Mouse (Mus musculus) liver, embryonic 15.5 days (tissue): ENCODE data around the gene Shank1. TPM values are rescaled to one million over a fixed set of nuclear protein-coding genes. Genes with fewer than 3 reads are reported as not detected.

Experiments
- ATAC-seq: fragments of 200-750 bp; cut with Nextera tagmentation; 2 replicates; pipeline ENCODE4 v1.8.0; 2017; ENCODE audit warnings: moderate number of reproducible peaks, mild to moderate bottlenecking, moderate library complexity; ENCODE audit not compliant: insufficient read depth
- H3K27ac ChIP-seq: fragments of 300-500 bp; sonication (generic); replicated peaks from 2 replicates; pipeline ENCODE4 v1.5.1; 2015; ENCODE audit warnings: mild to moderate bottlenecking, inconsistent platforms
- H3K27me3 ChIP-seq: fragments of 300-500 bp; sonication (generic); 2 replicates; pipeline ENCODE4 v1.6.1; 2015; ENCODE audit warnings: mild to moderate bottlenecking, inconsistent platforms
- H3K36me3 ChIP-seq: fragments of 300-500 bp; sonication (generic); replicated peaks from 2 replicates; pipeline ENCODE4 v1.6.1; 2015; ENCODE audit warnings: moderate library complexity, mild to moderate bottlenecking, inconsistent platforms
- H3K4me1 ChIP-seq: fragments of 300-500 bp; sonication (generic); replicated peaks from 2 replicates; pipeline ENCODE4 v1.6.1; 2015; ENCODE audit warnings: inconsistent platforms
- H3K4me2 ChIP-seq: fragments of 300-500 bp; sonication (generic); 2 replicates; pipeline ENCODE4 v1.6.1; 2015; ENCODE audit warnings: moderate library complexity, mild to moderate bottlenecking, inconsistent platforms
- H3K4me3 ChIP-seq: fragments of 300-500 bp; sonication (generic); replicated peaks from 2 replicates; pipeline ENCODE4 v1.5.1; 2015; ENCODE audit warnings: mild to moderate bottlenecking, inconsistent platforms
- H3K9ac ChIP-seq: fragments of 300-500 bp; sonication (generic); 2 replicates; pipeline ENCODE4 v1.6.1; 2015; ENCODE audit warnings: moderate library complexity, mild to moderate bottlenecking, inconsistent platforms
- H3K9me3 ChIP-seq: fragments of 300-500 bp; sonication (generic); replicated peaks from 2 replicates; pipeline ENCODE4 v1.6.1; 2016; ENCODE audit warnings: inconsistent platforms
- WGBS: fragments of 180-500 bp; shearing (Covaris S2); methylation state at CpG from one replicate; pipeline ENCODE4 v1.1.7; 2015; ENCODE audit warnings: mixed read lengths; ENCODE audit not compliant: insufficient replicate concordance; 5-methylcytosine and 5-hydroxymethylcytosine counted together
- polyA plus RNA-seq: library from polyadenylated mRNA; unstranded; fragments of >200 nt; fragmentation: Nextera tagmentation; extraction: Ambion mirVana; gene quantifications from 2 replicates; pipeline ENCODE4 v1.2.1, GENCODE M21; 2015

Shank1 gene
- polyA plus RNA-seq, 1 experiment from 2014 or later: 0.05 TPM

DNA sequence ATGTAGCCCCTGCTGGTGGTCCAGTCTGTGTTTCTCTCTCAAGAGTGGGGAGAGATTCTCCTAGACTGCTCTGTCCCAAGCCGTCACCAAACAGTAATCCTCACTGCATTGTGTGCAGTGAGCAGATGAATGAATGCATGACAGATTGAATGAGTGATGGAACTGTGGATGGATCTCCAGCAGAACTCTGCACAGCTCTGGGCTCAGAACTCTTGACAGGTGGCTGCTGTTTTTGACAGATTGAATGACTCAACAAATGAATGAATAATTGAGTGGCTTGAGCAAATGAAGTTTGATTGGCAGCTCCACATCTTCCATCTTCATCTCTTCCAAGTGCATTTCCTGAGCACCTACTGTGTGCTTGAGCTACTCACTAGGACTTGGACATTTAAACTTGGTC is 12.2 kb downstream of the Shank1 start:
- Histone ChIP-seq H3K4me3 (no peak overlapping the region), H3K4me2 (no peak overlapping the region), H3K9ac (no peak overlapping the region), H3K27ac (no peak overlapping the region), H3K36me3 (no peaks in the 10 kb centered on the region), H3K4me1 (no peaks in the 10 kb centered on the region), H3K27me3 (peaks cover 31% of the 10 kb centered on the region), H3K9me3 (no peaks in the 10 kb centered on the region)
- WGBS: 63% methylated on average over 1 of the region's 1 CpGs
- ATAC-seq: no peak

GRCm38 (mm10) chr7:44326614-44327013 is 16.6 kb downstream of the Shank1 start:
- Histone ChIP-seq H3K27me3 (peaks cover 44% of the 10 kb centered on the region), H3K36me3 (no peaks in the 10 kb centered on the region)

DNA sequence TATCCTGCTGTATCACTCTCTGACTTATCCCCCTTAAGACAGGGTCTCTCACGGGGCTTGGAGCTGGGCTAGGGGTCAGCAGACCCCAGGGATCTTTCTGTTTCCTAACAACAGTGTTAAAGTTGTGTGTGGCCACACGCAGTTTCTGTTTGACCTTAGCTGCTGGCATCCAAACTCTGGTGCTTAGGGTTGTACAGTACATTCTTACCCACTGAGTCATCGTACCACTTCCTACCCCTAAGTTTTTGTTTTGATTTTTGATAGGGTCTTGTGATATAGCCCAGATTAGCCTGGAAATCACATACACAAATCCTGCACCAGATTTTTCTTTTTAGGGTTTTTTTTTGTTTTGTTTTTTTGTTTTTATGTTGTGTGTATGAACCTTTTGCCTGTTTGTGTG is 22.3 kb downstream of the Shank1 start:
- no peak overlapping the region for H3K9ac ChIP-seq
- no peak overlapping the region for H3K27ac ChIP-seq
- peaks cover 64% of the 10 kb centered on the region for H3K27me3 ChIP-seq
- no peak overlapping the region for H3K4me2 ChIP-seq
- H3K36me3 ChIP-seq: no peaks in the 10 kb centered on the region
- no peak for ATAC-seq
- H3K4me3 ChIP-seq: no peak overlapping the region
- WGBS: 41% methylated on average over 3 of the region's 3 CpGs
- H3K9me3 ChIP-seq: no peaks in the 10 kb centered on the region
- no peaks in the 10 kb centered on the region for H3K4me1 ChIP-seq

More at GRCm38 (mm10) chr7:44326614-44327013, 16.6 kb downstream of the Shank1 start:
- H3K4me3 ChIP-seq: no peak overlapping the region
- no peaks in the 10 kb centered on the region for H3K9me3 ChIP-seq
- H3K27ac ChIP-seq: no peak overlapping the region
- no peak overlapping the region for H3K9ac ChIP-seq
- H3K4me2 ChIP-seq: no peak overlapping the region
- no peak for ATAC-seq
- H3K4me1 ChIP-seq: no peaks in the 10 kb centered on the region
- 31% methylated on average over 6 of the region's 6 CpGs for WGBS

GRCm38 (mm10) chr7:44334139-44334538 is 24.1 kb downstream of the Shank1 start:
- Histone ChIP-seq H3K36me3 (no peaks in the 10 kb centered on the region), H3K4me2 (no peak overlapping the region), H3K9ac (no peak overlapping the region), H3K4me3 (no peak overlapping the region), H3K9me3 (no peaks in the 10 kb centered on the region), H3K27ac (no peak overlapping the region), H3K27me3 (peaks cover 75% of the 10 kb centered on the region), H3K4me1 (no peaks in the 10 kb centered on the region)
- ATAC-seq: no peak
- 54% methylated on average over 14 of the region's 14 CpGs for WGBS

DNA sequence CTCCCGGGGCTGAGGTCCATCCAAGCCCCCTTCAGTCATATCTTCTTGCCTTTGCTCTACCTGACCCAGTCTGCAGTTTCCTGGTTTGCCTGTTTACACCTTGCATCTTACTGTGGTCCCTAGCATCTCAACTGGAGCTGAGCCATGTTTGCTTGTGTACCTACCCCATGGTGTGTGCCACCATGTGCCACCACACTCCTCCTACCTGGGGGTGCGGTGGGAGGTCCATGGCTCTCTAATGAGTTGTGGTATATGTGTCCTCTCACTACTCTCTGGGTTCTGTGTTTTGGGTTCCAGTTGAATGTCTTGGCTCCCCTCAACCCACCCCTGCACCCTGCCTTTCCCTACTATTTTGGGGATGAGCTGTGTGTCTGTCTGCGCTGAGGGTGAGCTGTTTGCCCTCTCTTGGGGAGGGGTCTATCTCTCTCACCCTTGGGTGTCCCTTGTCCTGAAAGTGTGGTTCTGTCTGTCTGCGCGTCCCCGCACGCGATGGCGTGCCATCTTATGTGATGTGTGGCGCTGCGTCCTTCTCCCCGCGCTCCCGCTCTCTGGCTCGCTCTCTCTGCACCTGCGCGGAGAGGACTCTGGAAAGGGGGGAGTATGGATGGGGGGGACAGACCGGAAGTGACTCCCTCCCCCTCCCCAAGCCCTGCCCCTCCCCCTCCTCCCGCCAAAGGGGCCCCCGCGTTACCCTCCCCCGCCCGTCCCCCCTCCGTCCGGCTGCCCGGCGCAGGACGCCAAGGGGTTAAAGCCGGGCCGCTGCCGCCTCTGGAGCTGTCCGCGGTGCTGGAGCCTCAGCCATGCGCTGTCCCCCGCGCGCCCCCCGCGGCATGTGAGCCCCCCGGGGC is 25.2 kb downstream of the Shank1 start:
- no peak for ATAC-seq
- Histone ChIP-seq H3K9ac (no peak overlapping the region), H3K9me3 (no peaks in the 10 kb centered on the region), H3K27ac (no peak overlapping the region), H3K4me1 (no peaks in the 10 kb centered on the region), H3K36me3 (no peaks in the 10 kb centered on the region), H3K4me2 (peak overlapping the region; percentile 41), H3K27me3 (peaks cover 84% of the 10 kb centered on the region), H3K4me3 (no peak overlapping the region)
- WGBS: 4% methylated on average over 38 of the region's 40 CpGs

DNA sequence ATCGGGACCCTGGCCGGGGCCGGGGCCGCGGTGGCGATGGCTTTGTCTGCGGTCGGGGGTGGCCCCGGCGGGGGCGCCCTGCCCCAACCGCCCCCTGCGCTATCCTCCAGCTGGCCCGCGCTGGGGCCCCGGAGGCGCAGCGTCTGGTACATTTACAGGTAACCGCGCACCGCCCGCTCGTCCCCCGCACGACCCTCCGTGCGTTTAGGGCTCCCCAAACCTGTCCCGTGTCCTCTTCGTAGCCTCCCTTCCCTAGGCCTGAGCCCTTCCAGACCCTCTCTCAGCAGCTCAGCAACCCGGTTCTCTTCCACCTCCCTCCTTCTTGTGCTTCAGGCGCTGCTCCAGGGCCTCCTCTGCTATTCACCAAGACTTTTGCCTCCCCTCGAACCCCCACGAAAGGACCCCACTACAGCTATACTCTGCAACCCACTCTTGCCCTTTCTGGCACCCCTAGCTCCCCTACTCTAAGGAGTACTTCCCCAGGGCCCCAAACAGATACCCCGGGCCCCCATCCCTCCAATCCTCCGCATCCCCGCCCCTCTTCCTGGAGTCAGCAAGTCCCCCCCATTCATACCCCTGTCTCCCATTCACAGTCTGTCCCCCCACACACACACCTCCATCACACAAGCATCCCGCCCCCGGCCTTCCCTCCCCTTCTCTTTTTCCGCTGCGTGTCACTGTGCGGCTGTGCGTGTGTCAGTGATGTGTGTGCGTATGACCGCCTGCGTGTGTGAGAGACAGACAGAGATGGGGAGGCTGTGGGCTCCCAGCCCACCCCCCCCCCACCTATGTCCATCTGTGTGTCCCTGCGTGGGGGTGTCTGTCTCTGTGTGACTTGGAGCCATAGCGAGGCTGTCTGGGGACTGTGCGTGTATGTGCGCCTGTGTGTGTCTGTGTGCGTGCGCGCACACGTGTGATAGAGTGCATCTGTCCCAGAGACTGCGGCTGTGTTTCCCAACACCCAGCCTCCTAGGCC is 26.3 kb downstream of the Shank1 start:
- Histone ChIP-seq H3K4me1 (no peaks in the 10 kb centered on the region), H3K36me3 (no peaks in the 10 kb centered on the region), H3K9me3 (no peaks in the 10 kb centered on the region), H3K4me2 (peak overlapping the region; percentile 41), H3K27me3 (peaks cover 80% of the 10 kb centered on the region), H3K4me3 (no peak overlapping the region), H3K27ac (no peak overlapping the region), H3K9ac (no peak overlapping the region)
- no peak for ATAC-seq
- WGBS: 5% methylated on average over 40 of the region's 54 CpGs

GRCm38 (mm10) chr7:44337121-44337849 is 27.2 kb downstream of the Shank1 start:
- Histone ChIP-seq H3K4me1 (no peaks in the 10 kb centered on the region), H3K9ac (no peak overlapping the region), H3K27ac (no peak overlapping the region), H3K9me3 (no peaks in the 10 kb centered on the region), H3K36me3 (no peaks in the 10 kb centered on the region), H3K27me3 (peaks cover 74% of the 10 kb centered on the region), H3K4me3 (no peak overlapping the region), H3K4me2 (no peak overlapping the region)
- 4% methylated on average over 32 of the region's 32 CpGs for WGBS
- no peak for ATAC-seq

DNA sequence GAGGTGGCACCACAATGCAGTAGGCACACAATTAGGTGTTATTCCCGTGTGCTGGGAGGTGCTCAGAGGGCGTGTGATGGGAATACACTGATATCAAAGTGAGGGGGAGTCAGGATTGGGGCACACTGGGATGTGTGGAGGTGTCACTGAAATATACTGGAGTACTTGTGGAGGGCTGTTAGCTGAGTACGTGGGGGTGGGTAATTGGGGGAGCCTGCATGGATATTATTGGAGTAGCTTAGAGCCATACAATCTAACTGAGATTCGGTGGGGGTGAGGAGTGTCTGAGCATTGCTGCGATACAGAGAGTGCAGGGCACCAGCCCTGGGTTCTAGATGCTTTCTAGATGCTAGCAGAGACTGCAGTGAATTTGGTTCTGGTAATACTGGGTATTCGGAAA is 30.2 kb downstream of the Shank1 start:
- H3K27ac ChIP-seq: no peak overlapping the region
- H3K4me3 ChIP-seq: no peak overlapping the region
- no peak overlapping the region for H3K4me2 ChIP-seq
- no peaks in the 10 kb centered on the region for H3K4me1 ChIP-seq
- H3K9ac ChIP-seq: no peak overlapping the region
- peaks cover 67% of the 10 kb centered on the region for H3K27me3 ChIP-seq
- no peaks in the 10 kb centered on the region for H3K36me3 ChIP-seq
- no peaks in the 10 kb centered on the region for H3K9me3 ChIP-seq
- no peak for ATAC-seq
- 37% methylated on average over 6 of the region's 6 CpGs for WGBS

GRCm38 (mm10) chr7:44341119-44341518 is 31.1 kb downstream of the Shank1 start:
- Histone ChIP-seq H3K4me2 (no peak overlapping the region), H3K9ac (no peak overlapping the region), H3K4me1 (no peaks in the 10 kb centered on the region), H3K36me3 (no peaks in the 10 kb centered on the region), H3K4me3 (no peak overlapping the region), H3K27me3 (peaks cover 58% of the 10 kb centered on the region), H3K27ac (no peak overlapping the region), H3K9me3 (no peaks in the 10 kb centered on the region)
- 74% methylated on average over 10 of the region's 10 CpGs for WGBS
- no peak for ATAC-seq

- WGBS: 46% methylated on average over 5 of the region's 5 CpGs
Observed at GRCm38 (mm10) chr7:44341714-44342113, 31.7 kb downstream of the Shank1 start.

More at GRCm38 (mm10) chr7:44341714-44342113, 31.7 kb downstream of the Shank1 start:
- Histone ChIP-seq H3K9me3 (no peaks in the 10 kb centered on the region), H3K36me3 (no peaks in the 10 kb centered on the region), H3K4me2 (no peak overlapping the region), H3K27ac (no peak overlapping the region), H3K27me3 (peaks cover 57% of the 10 kb centered on the region), H3K4me3 (no peak overlapping the region), H3K9ac (no peak overlapping the region), H3K4me1 (no peaks in the 10 kb centered on the region)
- ATAC-seq: no peak
